Mouse (Mus musculus) gastrocnemius, adult 2 months (tissue): Measurements from ENCODE around the gene Loxl1. TPM values are rescaled to one million over a fixed set of nuclear protein-coding genes. Genes with fewer than 3 reads are reported as not detected.

Experiments
- DNase-seq: peaks from one replicate; pipeline ENCODE4 v3.0.0; 2022
- H3K27ac ChIP-seq: fragments of 200-600 bp; 2 replicates; pipeline ENCODE4 v1.8.1; 2022; ENCODE audit warnings: mild to moderate bottlenecking
- H3K4me3 ChIP-seq: fragments of 200-600 bp; 2 replicates; pipeline ENCODE4 v1.8.1; 2022; ENCODE audit warnings: mild to moderate bottlenecking, moderate library complexity
- CTCF ChIP-seq: fragments of 200-600 bp; IDR thresholded peaks from 2 replicates; pipeline ENCODE4 v1.8.1; 2022; ENCODE audit warnings: antibody characterized with exemption, mild to moderate bottlenecking, moderate library complexity
- intact Hi-C: fragments of 180-260 bp; cut with DNase I; formaldehyde crosslinking; loops from one replicate; pipeline ENCODE4 v1.15.1; 2025
- total RNA-seq, 2 experiments: library from RNA; stranded (reverse); gene quantifications; 2 replicates each; pipeline ENCODE4 v1.2.3; 2021

The Loxl1 gene
- total RNA-seq, 2 experiments from 2014 or later: 10.6 to 17.9 TPM

DNA sequence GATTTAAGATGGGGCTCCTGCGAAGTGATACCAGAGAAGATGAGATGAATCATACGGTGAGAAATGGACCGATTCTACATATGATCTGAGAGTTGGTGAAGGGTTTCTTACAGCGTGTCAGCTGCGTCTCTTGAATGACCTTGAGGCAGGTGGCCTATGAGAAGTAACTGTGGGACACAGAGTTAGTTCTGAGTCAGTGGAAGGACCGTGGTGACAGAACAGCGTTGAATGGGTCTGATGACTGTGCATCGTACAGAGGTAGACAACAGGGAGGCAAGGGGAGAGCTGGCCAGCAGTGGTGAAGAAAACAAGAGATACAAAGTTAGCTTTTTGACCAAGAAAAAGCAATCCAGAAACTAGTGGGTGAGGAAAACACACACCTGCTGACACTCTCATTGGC lies 62.7 kb downstream of the Loxl1 start:
- H3K4me3 ChIP-seq: peak overlapping the region; percentile 75
- no peak for DNase-seq
- peak overlapping the region; percentile 93 for H3K27ac ChIP-seq
- no peak for TF ChIP-seq CTCF
- intact Hi-C loops: no loop called here

DNA sequence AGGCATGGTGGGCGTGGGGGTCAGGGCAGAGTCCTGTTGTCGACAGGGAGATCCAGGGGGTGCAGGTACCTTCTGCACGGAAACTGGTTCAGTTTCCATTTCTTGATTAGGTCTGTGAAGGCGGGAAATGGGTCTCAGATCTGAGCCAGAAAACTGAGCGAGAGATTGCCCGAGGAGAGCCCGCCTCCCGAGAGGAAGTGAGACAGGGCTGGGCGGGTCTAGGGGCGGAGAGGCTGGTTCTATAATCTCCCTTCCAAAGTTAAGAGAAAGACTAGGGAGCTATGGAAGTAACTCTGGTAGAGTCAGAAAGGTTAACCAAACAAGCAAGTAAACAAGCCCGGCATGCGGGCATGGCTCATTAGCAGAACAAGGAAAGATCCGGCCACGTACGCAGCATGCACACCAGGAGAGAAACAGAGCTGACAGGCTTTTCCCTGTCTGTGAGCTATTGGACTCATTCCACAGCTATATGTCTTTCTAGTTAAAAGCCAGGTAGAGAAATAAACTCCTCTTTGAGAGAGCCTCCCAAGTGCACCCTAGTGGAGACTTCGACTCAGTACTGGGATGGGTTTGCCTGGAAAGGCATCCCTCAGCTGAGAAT lies 63.3 kb downstream of the Loxl1 start, which contains the start of gene Pml:
Gene Pml, minus strand, starts transcription at position 195 of the 601 bp plus-strand sequence.
- Histone ChIP-seq H3K27ac (peak within 1 kb of the TSS; percentile 93), H3K4me3 (peak within 1 kb of the TSS; percentile 75)
- TF ChIP-seq CTCF: peak; percentile 26; the same call in 1 of the 2 replicates
- DNase-seq: peak; percentile 83
- intact Hi-C loops: no loop called here

DNA sequence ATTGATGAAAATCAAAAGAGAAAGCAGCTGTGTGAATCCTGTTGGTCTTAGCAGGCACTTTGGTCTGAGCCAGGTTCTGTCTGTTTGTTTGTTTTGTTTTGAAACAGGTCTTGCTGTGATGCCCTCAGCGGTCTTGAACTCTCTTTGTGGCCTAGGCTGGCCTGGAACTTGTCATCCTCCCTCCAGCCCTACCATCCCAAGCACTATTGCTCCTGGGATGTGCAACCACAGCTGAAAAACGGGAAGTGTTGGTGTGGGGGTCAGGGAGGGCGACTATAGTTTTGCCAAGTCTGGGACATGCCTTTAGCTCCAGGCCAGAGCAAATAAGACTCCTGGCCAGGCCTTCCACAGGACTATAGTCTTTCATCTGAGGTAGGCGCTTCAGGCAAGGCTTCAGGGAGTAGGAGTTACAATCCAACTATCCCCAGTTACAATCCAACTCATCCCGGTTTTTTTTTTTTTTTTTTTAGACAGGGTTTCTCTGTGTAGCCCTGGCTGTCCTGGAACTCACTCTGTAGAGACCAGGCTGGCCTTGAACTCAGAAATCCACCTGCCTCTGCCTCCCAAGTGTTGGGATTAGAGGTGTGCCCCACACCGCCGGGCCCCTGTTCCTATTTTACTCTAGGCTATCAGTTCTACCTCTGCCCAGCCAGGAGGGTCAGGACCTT lies 64.1 kb downstream of the Loxl1 start:
- H3K4me3 ChIP-seq: peak overlapping the region; percentile 75

DNA sequence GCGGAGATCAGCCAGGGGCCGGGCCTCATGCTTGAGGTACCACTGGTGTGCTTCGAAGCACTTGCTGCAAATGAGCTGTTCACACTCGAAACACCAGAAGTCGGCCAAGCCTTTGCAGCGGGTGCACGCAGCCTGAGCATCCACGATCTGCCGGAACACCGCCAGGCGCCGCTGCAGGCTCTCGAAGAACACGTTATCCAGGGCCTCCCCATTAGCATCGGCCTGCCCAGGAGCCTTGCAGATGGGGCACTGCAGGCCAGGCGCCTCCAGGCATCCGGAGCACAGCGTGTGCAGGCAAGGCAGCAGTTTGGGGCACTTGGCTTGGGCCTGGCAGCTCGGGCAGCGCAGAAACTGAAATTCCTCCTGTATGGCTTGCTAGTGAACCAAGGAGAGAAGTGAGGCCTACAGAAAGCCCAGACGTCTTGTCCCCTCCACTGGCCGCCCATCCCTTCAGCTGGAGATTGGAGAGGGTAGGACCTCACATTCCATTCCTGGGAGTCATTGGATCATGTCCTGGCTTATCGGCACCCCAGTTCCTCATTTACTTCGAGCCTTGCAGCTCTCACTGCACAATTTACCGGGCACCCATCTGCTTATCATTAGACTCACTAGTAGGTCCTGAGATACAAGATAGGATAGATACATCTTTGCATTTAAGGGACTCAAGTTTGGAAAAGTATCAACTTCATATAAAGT lies 65.8 kb downstream of the Loxl1 start:
- Histone ChIP-seq H3K27ac (peak overlapping the region; percentile 82), H3K4me3 (peak overlapping the region; percentile 68)
- peak; percentile 86 for DNase-seq
- intact Hi-C loops: loop anchor here (2.0 kb wide), 1 partner anchor 34 kb away; no protein-coding TSS in a partner anchor
- peak; percentile 78 for TF ChIP-seq CTCF

More for the DNA sequence above, 64.1 kb downstream of the Loxl1 start:
- intact Hi-C loops: no loop called here
- peak overlapping the region; percentile 93 for H3K27ac ChIP-seq
- DNase-seq: no peak
- no peak for TF ChIP-seq CTCF

DNA sequence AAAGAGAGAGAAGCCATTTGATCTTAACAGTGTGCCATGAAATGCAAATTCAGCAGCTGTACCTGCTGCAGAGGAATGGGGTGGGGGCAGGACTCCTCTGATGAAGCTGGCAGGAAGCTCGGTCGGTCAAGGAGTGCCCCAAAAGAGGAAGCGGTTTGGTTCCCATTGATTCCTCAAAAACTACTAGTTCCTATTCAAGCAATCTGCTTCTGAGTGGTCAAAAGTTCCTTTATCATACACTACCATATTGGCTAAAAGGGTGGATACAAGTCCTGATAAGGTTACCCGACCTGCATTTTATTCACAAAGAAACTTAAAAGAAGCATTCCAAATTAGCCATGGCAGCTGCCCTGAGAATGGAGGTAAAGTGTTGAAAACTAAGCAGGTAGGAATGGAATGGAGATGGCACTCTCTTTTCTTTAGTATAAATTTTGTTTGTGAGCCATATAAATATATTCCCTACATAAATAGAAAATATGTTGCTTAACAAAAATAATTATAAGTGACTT lies 66.8 kb downstream of the Loxl1 start:
- peak overlapping the region; percentile 82; the same call in 1 of the 2 replicates for H3K27ac ChIP-seq

DNA sequence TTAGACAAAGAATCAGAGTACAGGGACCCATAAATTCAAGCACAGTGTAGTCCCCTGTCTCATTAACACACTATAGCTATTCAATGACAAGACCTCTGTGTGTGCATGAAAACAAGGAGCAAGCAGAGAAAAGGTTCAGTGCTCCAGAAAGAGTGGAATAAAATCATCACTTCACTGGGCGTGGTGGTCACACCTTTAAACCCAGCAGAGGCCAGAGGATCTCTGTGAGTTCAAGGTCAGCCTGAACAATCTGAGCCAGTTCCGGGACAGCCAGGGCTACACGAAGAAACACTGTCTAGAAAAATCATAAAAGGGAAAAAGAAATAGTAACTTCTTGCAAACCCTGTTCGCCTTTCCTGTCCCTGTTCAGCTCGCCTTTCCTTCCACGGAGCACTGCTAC lies 69.3 kb downstream of the Loxl1 start:
- no peak for DNase-seq
- no peak for TF ChIP-seq CTCF
- intact Hi-C loops: no loop called here

More for the DNA sequence above, 66.8 kb downstream of the Loxl1 start:
- TF ChIP-seq CTCF: no peak
- no peak for DNase-seq
- peak overlapping the region; percentile 68; the same call in 1 of the 2 replicates for H3K4me3 ChIP-seq
- intact Hi-C loops: loop anchor here (2.0 kb wide), 1 partner anchor 35 kb away; no protein-coding TSS in a partner anchor

DNA sequence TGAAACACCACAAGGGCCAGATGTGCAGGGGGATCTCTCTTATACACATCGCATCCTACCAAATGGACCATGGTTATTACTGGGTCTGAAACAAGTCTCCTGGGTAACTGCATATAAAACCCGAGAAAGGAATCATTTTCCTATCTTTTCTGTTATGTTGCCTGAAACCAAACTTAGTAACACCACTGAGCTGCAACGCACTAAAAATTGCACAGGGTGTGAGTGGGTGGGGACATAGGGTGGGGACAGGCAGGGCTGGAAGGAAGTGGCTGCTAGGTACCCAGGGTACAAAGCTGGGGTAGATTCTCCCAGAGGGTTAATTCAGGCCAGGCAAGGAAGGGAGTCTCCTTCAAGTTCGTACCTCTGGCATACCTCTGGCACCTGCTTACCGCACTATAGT lies 70.3 kb downstream of the Loxl1 start:
- no peak overlapping the region for H3K4me3 ChIP-seq
- intact Hi-C loops: no loop called here
- H3K27ac ChIP-seq: peak overlapping the region; percentile 20; the same call in 1 of the 2 replicates
- DNase-seq: no peak
- no peak for TF ChIP-seq CTCF

More for the DNA sequence above, 69.3 kb downstream of the Loxl1 start:
- Histone ChIP-seq H3K4me3 (no peak overlapping the region), H3K27ac (no peak overlapping the region)

DNA sequence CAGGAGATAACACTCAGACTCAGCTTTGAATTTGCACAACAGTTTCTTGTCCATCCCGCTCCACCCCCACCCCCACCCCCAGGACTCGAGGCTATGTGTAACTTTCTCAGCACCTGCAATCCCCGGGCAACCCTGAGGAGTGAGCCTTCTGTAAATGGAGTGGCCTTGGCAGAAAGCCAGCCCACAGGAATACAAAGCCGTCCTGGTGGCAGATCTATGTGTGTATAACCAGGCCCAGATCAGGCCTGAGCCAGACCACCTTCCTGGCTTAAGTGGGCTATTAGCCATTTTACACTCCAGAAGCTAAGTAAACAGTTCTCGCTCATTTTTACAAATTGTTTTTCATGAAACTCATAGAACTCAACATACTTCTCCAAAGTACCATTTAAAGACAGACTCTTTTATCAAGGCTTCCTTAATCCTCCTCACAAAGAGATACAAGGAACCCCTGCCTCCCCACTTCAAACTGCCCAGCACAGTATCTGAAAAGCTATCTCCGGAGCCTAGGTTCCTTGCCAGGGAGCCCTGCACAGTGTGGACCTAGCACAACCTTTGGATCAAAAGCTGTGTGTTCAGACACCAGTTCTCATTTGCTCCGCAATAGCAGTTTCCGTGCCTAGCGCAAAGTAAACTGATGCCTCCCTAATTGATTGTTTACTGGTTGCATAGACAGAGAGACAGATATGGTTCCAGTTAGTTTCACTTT lies 71.1 kb downstream of the Loxl1 start:
- Histone ChIP-seq H3K27ac (peak overlapping the region; percentile 20; the same call in 1 of the 2 replicates), H3K4me3 (no peak overlapping the region)
- TF ChIP-seq CTCF: no peak
- DNase-seq: peak; percentile 53
- intact Hi-C loops: no loop called here

Other genes starting within 250 kb of the Loxl1 start
- gene Stra6, start 249.4 kb downstream of the Loxl1 start, total RNA-seq: under 1 TPM; 0.13 to 0.31 TPM
- gene Ccdc33, start 194.4 kb downstream of the Loxl1 start, total RNA-seq: not detected
- 10 to 100 TPM; 11.9 to 26.1 TPM for gene Islr, start 108.9 kb downstream of the Loxl1 start, total RNA-seq
- 1 to 10 TPM; 2.6 to 3.3 TPM for gene Islr2, start 108.9 kb downstream of the Loxl1 start, total RNA-seq
- gene Pml, start 63.4 kb downstream of the Loxl1 start, total RNA-seq: 1 to 10 TPM; 4.1 to 4.5 TPM
- gene Stoml1, start 60.0 kb downstream of the Loxl1 start, total RNA-seq: 1 to 10 TPM; 6.8 to 7.3 TPM
- gene Tbc1d21, start 57.3 kb upstream of the Loxl1 start, total RNA-seq: not detected
- 10 to 100 TPM; 17.3 to 20.1 TPM for gene Insyn1, start 175.4 kb upstream of the Loxl1 start, total RNA-seq
- 10 to 100 TPM in 1 of 2 experiments, 1 to 10 TPM in 1; 9.2 to 10.2 TPM for gene Cd276, start 242.3 kb upstream of the Loxl1 start, total RNA-seq